ENCODE assay signal across 8 mouse cellular contexts in genomic region chr6:148467924-148468389, GRCm38 (mm10). TPM values are rescaled to one million over a fixed set of nuclear protein-coding genes. Genes with fewer than 3 reads are reported as not detected.
DNase-seq lines count a peak whose midpoint lies in the region; ATAC-seq lines count a peak whose summit lies in the region.

No protein-coding gene starts in this region.

- DNase-seq in limb, embryonic 11.5 days (ENCODE audit: low spot score): peak; percentile 36
- DNase-seq in limb, embryonic 10.5 days (ENCODE audit: low spot score): no peak
- peak; percentile 69 for DNase-seq in fibroblast of lung, adult 2 months (ENCODE audit: low read depth)
- DNase-seq in heart, postnatal 10 days: peak; percentile 58 to 67
- no peak for DNase-seq in spleen, postnatal 14 days (ENCODE audit: low spot score in 2 of 2)
- no peak for DNase-seq in layer of hippocampus, postnatal 25 days (ENCODE audit: extremely low spot score in 1 of 2, low spot score in 1 of 2)

- no peak overlapping the region for H3K9ac ChIP-seq in limb, embryonic 11.5 days (ENCODE audit: low read length)
- no peak overlapping the region for H3K9ac ChIP-seq in stomach, embryonic 14.5 days (replicated peaks; ENCODE audit: low read depth, low read length)
- H3K9ac ChIP-seq in forebrain, embryonic 15.5 days (replicated peaks): no peak overlapping the region

- no peaks in the 10 kb centered on the region for H3K36me3 ChIP-seq in limb, embryonic 11.5 days (ENCODE audit: control insufficient read depth, insufficient read depth, low read length)
- H3K36me3 ChIP-seq in limb, embryonic 10.5 days: no peaks in the 10 kb centered on the region
- H3K36me3 ChIP-seq in stomach, embryonic 14.5 days (ENCODE audit: control insufficient read depth, insufficient read depth, low read length): no peaks in the 10 kb centered on the region
- H3K36me3 ChIP-seq in forebrain, embryonic 15.5 days: no peaks in the 10 kb centered on the region

- peak; percentile 75; the same call in 1 of the 2 replicates for ATAC-seq in limb, embryonic 11.5 days (ENCODE audit: insufficient number of reproducible peaks, low FRiP score, low TSS enrichment, low read depth)
- no peak for ATAC-seq in stomach, embryonic 14.5 days (ENCODE audit: insufficient number of reproducible peaks, insufficient read depth, low FRiP score, low read depth)
- ATAC-seq in forebrain, embryonic 15.5 days (replicated peaks): no peak

- H3K4me3 ChIP-seq in limb, embryonic 11.5 days (ENCODE audit: low read depth, low read length): no peak overlapping the region
- no peak overlapping the region for H3K4me3 ChIP-seq in limb, embryonic 10.5 days
- no peak overlapping the region for H3K4me3 ChIP-seq in stomach, embryonic 14.5 days (ENCODE audit: low read depth, low read length)
- H3K4me3 ChIP-seq in forebrain, embryonic 15.5 days: no peak overlapping the region

- H3K4me2 ChIP-seq in limb, embryonic 11.5 days (ENCODE audit: low read depth, severe bottlenecking): no peak overlapping the region
- no peak overlapping the region for H3K4me2 ChIP-seq in stomach, embryonic 14.5 days (replicated peaks; ENCODE audit: low read depth, low read length)
- H3K4me2 ChIP-seq in forebrain, embryonic 15.5 days (replicated peaks): no peak overlapping the region

- no peaks in the 10 kb centered on the region for H3K27me3 ChIP-seq in limb, embryonic 11.5 days (ENCODE audit: control insufficient read depth, insufficient read depth, low read length)
- no peaks in the 10 kb centered on the region for H3K27me3 ChIP-seq in limb, embryonic 10.5 days (ENCODE audit: low read depth, poor library complexity, severe bottlenecking)
- no peaks in the 10 kb centered on the region for H3K27me3 ChIP-seq in stomach, embryonic 14.5 days (ENCODE audit: control insufficient read depth, insufficient read depth, low read length)
- H3K27me3 ChIP-seq in forebrain, embryonic 15.5 days: no peaks in the 10 kb centered on the region

- 0 out of 2 replicates have a peak, but pooled peaks cover 2% of the 10 kb centered on the region for H3K4me1 ChIP-seq in limb, embryonic 11.5 days (ENCODE audit: control insufficient read depth, insufficient read depth, low read length)
- peaks cover 12% of the 10 kb centered on the region for H3K4me1 ChIP-seq in limb, embryonic 10.5 days
- H3K4me1 ChIP-seq in stomach, embryonic 14.5 days (ENCODE audit: control insufficient read depth, insufficient read depth, low read length): no peaks in the 10 kb centered on the region
- no peaks in the 10 kb centered on the region for H3K4me1 ChIP-seq in forebrain, embryonic 15.5 days

- no peak overlapping the region; the same call in 1 of the 2 replicates for H3K27ac ChIP-seq in limb, embryonic 11.5 days (replicated peaks; ENCODE audit: low read depth, low read length)
- no peak overlapping the region for H3K27ac ChIP-seq in limb, embryonic 10.5 days
- H3K27ac ChIP-seq in stomach, embryonic 14.5 days (ENCODE audit: low read length): 0 out of 2 replicates have a peak overlapping the region, but pooled peaks have one; percentile 6
- H3K27ac ChIP-seq in forebrain, embryonic 15.5 days (replicated peaks): no peak overlapping the region

- WGBS in limb, embryonic 11.5 days: 44% methylated on average over 2 of the region's 2 CpGs
- 54% methylated on average over 2 of the region's 2 CpGs for WGBS in limb, embryonic 10.5 days
- WGBS in stomach, embryonic 14.5 days: 40% methylated on average over 2 of the region's 2 CpGs
- WGBS in forebrain, embryonic 15.5 days: 72% methylated on average over 2 of the region's 2 CpGs

- no peaks in the 10 kb centered on the region for H3K9me3 ChIP-seq in limb, embryonic 11.5 days (ENCODE audit: control insufficient read depth, low read length)
- H3K9me3 ChIP-seq in limb, embryonic 10.5 days (replicated peaks): no peaks in the 10 kb centered on the region
- no peaks in the 10 kb centered on the region for H3K9me3 ChIP-seq in stomach, embryonic 14.5 days (ENCODE audit: control insufficient read depth, low read depth, low read length)
- no peaks in the 10 kb centered on the region for H3K9me3 ChIP-seq in forebrain, embryonic 15.5 days

- intact Hi-C loops in heart, postnatal 10 days (cut with DNase I): no loop called here

RNA-seq across cellular contexts. Expression of gene Tmtc1, which starts 23.8 kb away (rescaled TPM):
- 1.0 and 1.8 TPM in 2 replicates for polyA plus RNA-seq in limb, embryonic 11.5 days (2014; fragmentation: Nextera tagmentation; extraction: Ambion mirVana)
- polyA plus RNA-seq in limb, embryonic 10.5 days (2016; fragmentation: Nextera tagmentation; extraction: Ambion mirVana): 0.26 and 1.2 TPM in 2 replicates
- 10 to 100 TPM; 22.5 to 29.0 TPM for total RNA-seq in heart, postnatal 10 days (2021)
- polyA plus RNA-seq in stomach, embryonic 14.5 days (2014; fragmentation: Nextera tagmentation; extraction: Ambion mirVana): 2.8 and 3.3 TPM in 2 replicates
- 2.6 TPM in 2 replicates for polyA plus RNA-seq in forebrain, embryonic 15.5 days (2015; fragmentation: Nextera tagmentation; extraction: Ambion mirVana)
- 10 to 100 TPM; 32.5 to 33.4 TPM for total RNA-seq in layer of hippocampus, postnatal 25 days (2021)

Comparison
In these comparisons a context has a peak if more than half of its experiments do, and no peak if none do; other contexts are left out.
1. DNase-seq: peak in limb, embryonic 11.5 days (single experiment), fibroblast of lung, adult 2 months (single experiment) and heart, postnatal 10 days (2 of 2); none in limb, embryonic 10.5 days (single experiment), spleen, postnatal 14 days (0 of 2) and layer of hippocampus, postnatal 25 days (0 of 2).